ENCODE assay signal across 11 mouse cellular contexts in the genomic region with DNA sequence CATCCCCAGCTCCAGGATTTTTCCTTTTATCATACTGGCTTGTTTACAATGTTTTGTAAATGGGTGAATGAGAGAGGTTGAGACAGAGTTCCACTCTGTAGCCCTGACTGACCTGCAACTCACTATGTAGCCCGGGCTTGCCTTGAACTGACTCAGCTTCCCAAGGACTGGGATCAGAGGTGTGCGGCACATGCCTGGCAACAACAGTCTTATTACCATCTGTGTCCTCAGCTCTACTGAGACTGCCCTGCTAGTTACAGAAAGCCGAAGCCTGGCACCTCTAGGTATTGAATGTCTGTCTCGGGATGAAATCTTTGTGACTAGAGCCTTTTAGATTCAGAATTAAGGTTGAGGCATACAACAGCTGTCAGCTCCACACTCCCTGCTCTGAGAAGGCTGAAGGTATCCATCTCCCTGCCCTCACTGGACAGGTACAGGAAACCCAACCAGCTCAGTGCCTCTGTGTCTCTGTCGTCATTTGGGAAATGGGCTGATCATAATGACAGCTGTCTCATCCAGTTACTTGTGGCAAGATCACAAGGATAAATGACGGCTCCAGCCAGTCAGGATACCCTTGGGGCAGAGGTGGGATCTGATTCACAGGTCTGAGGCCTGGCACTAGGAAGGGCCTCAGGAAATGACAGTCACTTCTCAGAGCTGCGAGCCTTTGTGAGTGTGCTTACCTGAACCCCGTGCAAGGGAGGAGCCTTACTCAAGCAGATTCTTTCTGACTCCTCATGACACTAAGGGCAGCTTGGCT. TPM values are rescaled to one million over a fixed set of nuclear protein-coding genes. Genes with fewer than 3 reads are reported as not detected.
DNase-seq lines count a peak whose midpoint lies in the region; ATAC-seq and TF ChIP-seq lines count a peak whose summit lies in the region.
"Had no signal": no experiment of that assay in that cellular context is flagged by ENCODE, and none has a peak within 500 bp of the region (broad histone marks: within the 10 kb centered on the region; RNA-seq: fewer than 3 reads in every experiment).

No protein-coding gene starts in this region.

- H3K36me3 ChIP-seq in lung, embryonic 14.5 days (ENCODE audit: insufficient read depth): 0 out of 2 replicates have a peak, but pooled peaks cover 3% of the 10 kb centered on the region
- no peaks in the 10 kb centered on the region for H3K36me3 ChIP-seq in forebrain, embryonic 16.5 days (ENCODE audit: control insufficient read depth, insufficient read depth)
- H3K36me3 ChIP-seq in neural tube, embryonic 12.5 days: no peaks in the 10 kb centered on the region

- no peak overlapping the region for H3K9ac ChIP-seq in lung, embryonic 14.5 days
- H3K9ac ChIP-seq in forebrain, embryonic 16.5 days (replicated peaks; ENCODE audit: low read depth, low read length): 0 out of 2 replicates have a peak overlapping the region, but pooled peaks have one; percentile 7
- 0 out of 2 replicates have a peak overlapping the region, but pooled peaks have one; percentile 9 for H3K9ac ChIP-seq in neural tube, embryonic 12.5 days

- TF ChIP-seq CTCF in lung, embryonic 14.5 days (IDR thresholded peaks at IDR 0.05; ENCODE audit: low read depth): no peak

- 79% methylated on average over 8 of the region's 8 CpGs for WGBS in lung, embryonic 14.5 days
- WGBS in forebrain, embryonic 16.5 days: 71% methylated on average over 8 of the region's 8 CpGs
- WGBS in neural tube, embryonic 12.5 days: 86% methylated on average over 8 of the region's 8 CpGs

- peak overlapping the region; percentile 79; the same call in 1 of the 2 replicates for H3K4me2 ChIP-seq in lung, embryonic 14.5 days
- H3K4me2 ChIP-seq in forebrain, embryonic 16.5 days (ENCODE audit: low read length): peak overlapping the region; percentile 77
- H3K4me2 ChIP-seq in neural tube, embryonic 12.5 days (replicated peaks): peak overlapping the region; percentile 68

- H3K27ac ChIP-seq in lung, embryonic 14.5 days (ENCODE audit: low read depth): no peak overlapping the region
- no peak overlapping the region for H3K27ac ChIP-seq in forebrain, embryonic 16.5 days (ENCODE audit: low read length)
- H3K27ac ChIP-seq in neural tube, embryonic 12.5 days: no peak overlapping the region

- H3K4me1 ChIP-seq in lung, embryonic 14.5 days (ENCODE audit: insufficient read depth): peaks cover 23% of the 10 kb centered on the region
- peaks cover 36% of the 10 kb centered on the region for H3K4me1 ChIP-seq in forebrain, embryonic 16.5 days (replicated peaks; ENCODE audit: control insufficient read depth, insufficient read depth, low read length)
- peaks cover 26% of the 10 kb centered on the region for H3K4me1 ChIP-seq in neural tube, embryonic 12.5 days

- ATAC-seq in lung, embryonic 14.5 days (ENCODE audit: insufficient read depth): no peak
- ATAC-seq in forebrain, embryonic 16.5 days: no peak
- no peak for ATAC-seq in neural tube, embryonic 12.5 days (ENCODE audit: low FRiP score, low read depth)
- ATAC-seq in activated CD4-positive, CD25-positive, alpha-beta regulatory T cell, adult 4 months: no peak

- no peaks in the 10 kb centered on the region for H3K9me3 ChIP-seq in lung, embryonic 14.5 days (ENCODE audit: low read depth, low read length)
- H3K9me3 ChIP-seq in forebrain, embryonic 16.5 days (ENCODE audit: control insufficient read depth, low read length): no peaks in the 10 kb centered on the region
- no peaks in the 10 kb centered on the region for H3K9me3 ChIP-seq in neural tube, embryonic 12.5 days

- peak; percentile 34 for DNase-seq in cerebellum, adult 9-11 months
- no peak for DNase-seq in cerebellum, adult 8-10 months
- DNase-seq in lung, embryonic 14.5 days: no peak
- DNase-seq in lung, postnatal 10 days: no peak
- no peak for DNase-seq in ovary, adult 18-20 months (ENCODE audit: low spot score)
- DNase-seq: right cerebral cortex, postnatal 4 days had no signal

- no peaks in the 10 kb centered on the region for H3K27me3 ChIP-seq in lung, embryonic 14.5 days (ENCODE audit: insufficient read depth, low read length)
- no peaks in the 10 kb centered on the region for H3K27me3 ChIP-seq in forebrain, embryonic 16.5 days (replicated peaks; ENCODE audit: control insufficient read depth, insufficient read depth, low read length)
- no peaks in the 10 kb centered on the region for H3K27me3 ChIP-seq in neural tube, embryonic 12.5 days (replicated peaks)

- no peak overlapping the region; the same call in 1 of the 2 replicates for H3K4me3 ChIP-seq in lung, embryonic 14.5 days (ENCODE audit: low read depth, low read length)
- peak overlapping the region; percentile 56; the same call in 1 of the 2 replicates for H3K4me3 ChIP-seq in forebrain, embryonic 16.5 days (replicated peaks; ENCODE audit: low read length)
- H3K4me3 ChIP-seq in neural tube, embryonic 12.5 days: no peak overlapping the region

RNA-seq across cellular contexts. Expression of a gene that starts 4.9 kb away (rescaled TPM):
- polyA plus RNA-seq in lung, embryonic 14.5 days (2014; fragmentation: Nextera tagmentation; extraction: Ambion mirVana): 3.8 and 4.0 TPM in 2 replicates
- 17.7 and 18.5 TPM in 2 replicates for polyA plus RNA-seq in forebrain, embryonic 16.5 days (2015; fragmentation: Nextera tagmentation; extraction: Ambion mirVana)
- 10.7 and 11.6 TPM in 2 replicates for polyA plus RNA-seq in neural tube, embryonic 12.5 days (2016; fragmentation: Nextera tagmentation; extraction: Ambion mirVana)
- polyA plus RNA-seq in activated CD4-positive, CD25-positive, alpha-beta regulatory T cell, adult 4 months (2017; shearing (Covaris generic)): 10 to 100 TPM in 1 of 2 experiments, 1 to 10 TPM in 1; 8.5 to 10.7 TPM

RNA-seq across cellular contexts. Expression of a gene that starts 19.1 kb away (rescaled TPM):
- not detected in 2 replicates for polyA plus RNA-seq in lung, embryonic 14.5 days (2014; fragmentation: Nextera tagmentation; extraction: Ambion mirVana)
- polyA plus RNA-seq in forebrain, embryonic 16.5 days (2015; fragmentation: Nextera tagmentation; extraction: Ambion mirVana): 0.34 and 0.96 TPM in 2 replicates
- 0.37 and 0.53 TPM in 2 replicates for polyA plus RNA-seq in neural tube, embryonic 12.5 days (2016; fragmentation: Nextera tagmentation; extraction: Ambion mirVana)
- polyA plus RNA-seq in activated CD4-positive, CD25-positive, alpha-beta regulatory T cell, adult 4 months (2017; shearing (Covaris generic)): not detected
- polyA plus RNA-seq: C2C12 had no signal

RNA-seq across cellular contexts. Expression of a gene that starts 24.1 kb away (rescaled TPM):
- polyA plus RNA-seq in lung, embryonic 14.5 days (2014; fragmentation: Nextera tagmentation; extraction: Ambion mirVana): not detected in 2 replicates
- polyA plus RNA-seq in forebrain, embryonic 16.5 days (2015; fragmentation: Nextera tagmentation; extraction: Ambion mirVana): 0.50 TPM in 1 of 2 replicates, not detected in the other
- polyA plus RNA-seq in neural tube, embryonic 12.5 days (2016; fragmentation: Nextera tagmentation; extraction: Ambion mirVana): not detected in 2 replicates
- polyA plus RNA-seq in activated CD4-positive, CD25-positive, alpha-beta regulatory T cell, adult 4 months (2017; shearing (Covaris generic)): not detected
- polyA plus RNA-seq: limb, embryonic 11.5 days had no signal
